Mouse (Mus musculus) erythroid progenitor cell, adult 5-6 weeks (primary cell): Measurements from ENCODE around the gene Psmd2. TPM values are rescaled to one million over a fixed set of nuclear protein-coding genes. Genes with fewer than 3 reads are reported as not detected.
A peak's percentile ranks its signal among the peaks of the same experiment; 100 is the strongest.
"Not testable (repeated sequence)": the region's sequence is repeated elsewhere in the genome, so short reads cannot be mapped to it uniquely, and the experiment has no call there.

ENCODE experiments used
- ATAC-seq: replicated peaks from 2 replicates; pipeline ENCODE4 v1.8.0; 2016; ENCODE audit warnings: moderate number of reproducible peaks, mild to moderate bottlenecking, moderate TSS enrichment, inconsistent platforms; ENCODE audit not compliant: poor library complexity, low FRiP score, severe bottlenecking
- total RNA-seq, 2 experiments: library from RNA; stranded (forward) in 1 of 2; stranded (reverse) in 1 of 2; fragments of 150-400 nt in 1 of 2; fragments of 186-747, 209-891 nt in 1 of 2; gene quantifications; 2 replicates each; pipeline versions ENCODE4 v1.2.3 to v1.2.4; 2015 to 2017; ENCODE audit warnings: low replicate concordance in 2 of 2

Psmd2 gene
- total RNA-seq, 2 experiments from 2014 or later, result 115 to 131 TPM

GRCm38 (mm10) chr16:20651947-20652310 lies 477 bp downstream of the Psmd2 start:
- peak; percentile 36 for ATAC-seq

GRCm38 (mm10) chr16:20653315-20653714 lies 1.9 kb downstream of the Psmd2 start:
- no peak for ATAC-seq

GRCm38 (mm10) chr16:20657661-20658060 lies 6.2 kb downstream of the Psmd2 start:
- ATAC-seq, result no peak

- ATAC-seq, result not testable (repeated sequence)
These were observed 16.6 kb downstream of the Psmd2 start, which contains the start of gene Eif4g1 for GRCm38 (mm10) chr16:20668013-20668412. Eif4g1 (plus strand) TSS chr16:20668313.

GRCm38 (mm10) chr16:20670291-20670690 lies 18.8 kb downstream of the Psmd2 start:
- no peak for ATAC-seq

- ATAC-seq, result no peak
These were observed 20.4 kb downstream of the Psmd2 start for GRCm38 (mm10) chr16:20671886-20672285.

GRCm38 (mm10) chr16:20672500-20672902 lies 21.0 kb downstream of the Psmd2 start:
- peak; percentile 79 for ATAC-seq

GRCm38 (mm10) chr16:20672965-20673705 lies 21.7 kb downstream of the Psmd2 start:
- ATAC-seq, result peak; percentile 37

- peak; percentile 58 for ATAC-seq
These were observed 22.4 kb downstream of the Psmd2 start for GRCm38 (mm10) chr16:20673706-20674303.

- no peak for ATAC-seq
These were observed 23.8 kb downstream of the Psmd2 start for GRCm38 (mm10) chr16:20675213-20675612.

GRCm38 (mm10) chr16:20676702-20677101 lies 25.2 kb downstream of the Psmd2 start:
- no peak for ATAC-seq

GRCm38 (mm10) chr16:20677380-20677779 lies 25.9 kb downstream of the Psmd2 start:
- peak; percentile 16; the same call in 1 of the 2 replicates for ATAC-seq

GRCm38 (mm10) chr16:20677974-20678675 lies 26.7 kb downstream of the Psmd2 start:
- peak; percentile 91 for ATAC-seq

- ATAC-seq, result no peak
These were observed 39.3 kb downstream of the Psmd2 start for GRCm38 (mm10) chr16:20690774-20691173.

- no peak for ATAC-seq
These were observed 40.2 kb downstream of the Psmd2 start for GRCm38 (mm10) chr16:20691617-20692016.

- ATAC-seq, result no peak
These were observed 41.0 kb downstream of the Psmd2 start for GRCm38 (mm10) chr16:20692241-20692965.

GRCm38 (mm10) chr16:20693111-20693701 lies 41.8 kb downstream of the Psmd2 start, which contains the start of gene Fam131a:
Fam131a (plus strand) TSS chr16:20693241.
- peak; percentile 74; the same call in 1 of the 2 replicates for ATAC-seq

GRCm38 (mm10) chr16:20694781-20695180 lies 43.3 kb downstream of the Psmd2 start:
- ATAC-seq, result no peak

GRCm38 (mm10) chr16:20695622-20696323 lies 44.3 kb downstream of the Psmd2 start:
- no peak for ATAC-seq
